Mouse (Mus musculus) adrenal gland, adult 2 months (tissue): ENCODE data around the gene Kcnma1. TPM values are rescaled to one million over a fixed set of nuclear protein-coding genes. Genes with fewer than 3 reads are reported as not detected.

Experiments
- DNase-seq: peaks from one replicate; pipeline ENCODE4 v3.0.0; 2021
- polyA plus RNA-seq: library from polyadenylated mRNA; depleted of rRNA; stranded (reverse); fragments of >200 nt; gene quantifications from 2 replicates; pipeline ENCODE4 v1.2.3, GENCODE M21; 2012; rRNA removed
- total RNA-seq, 2 experiments: library from RNA; stranded (reverse); gene quantifications; 2 replicates each; pipeline ENCODE4 v1.2.3; 2021

The Kcnma1 gene
- total and polyA plus RNA-seq, 3 experiments: 27.6 to 77.4 (median 48.9) TPM

- no peak for DNase-seq
Measured at GRCm38 (mm10) chr14:23290634-23291033, 723.7 kb downstream of the Kcnma1 start.

GRCm38 (mm10) chr14:23266554-23267309 lies 747.6 kb downstream of the Kcnma1 start:
- DNase-seq: no peak

GRCm38 (mm10) chr14:23253154-23253553 lies 761.1 kb downstream of the Kcnma1 start:
- DNase-seq: no peak

- DNase-seq: no peak
Measured at GRCm38 (mm10) chr14:23244446-23244845, 769.8 kb downstream of the Kcnma1 start.

- peak; percentile 10 for DNase-seq
Measured at GRCm38 (mm10) chr14:23243857-23244256, 770.4 kb downstream of the Kcnma1 start.

Other genes with a start within 250 kb of the Kcnma1 start
- gene Dlg5, start 231.4 kb upstream of the Kcnma1 start, total RNA-seq: 10 to 100 TPM; 44.5 to 48.6 TPM
- gene Dlg5, start 231.4 kb upstream of the Kcnma1 start, polyA plus RNA-seq: 65.2 and 72.1 TPM in 2 replicates